Mouse (Mus musculus) kidney, embryonic 16.5 days (tissue): ENCODE measurements around the gene Gm20441. TPM values are rescaled to one million over a fixed set of nuclear protein-coding genes. Genes with fewer than 3 reads are reported as not detected.

ENCODE experiments used
- ATAC-seq: fragments of 200-750 bp; cut with Nextera tagmentation; 2 replicates; pipeline ENCODE4 v1.8.0; 2017; ENCODE audit warnings: moderate TSS enrichment; ENCODE audit not compliant: low FRiP score, low TSS enrichment
- H3K27ac ChIP-seq: fragments of 300-500 bp; sonication (generic); 2 replicates; pipeline ENCODE4 v1.5.1; 2014; ENCODE audit warnings: low read length
- H3K27me3 ChIP-seq: fragments of 300-500 bp; sonication (generic); 2 replicates; pipeline ENCODE4 v1.6.1; 2014; ENCODE audit warnings: low read length, control low read depth, mixed read lengths; ENCODE audit not compliant: insufficient read depth
- H3K36me3 ChIP-seq: fragments of 300-500 bp; sonication (generic); 2 replicates; pipeline ENCODE4 v1.6.1; 2014; ENCODE audit warnings: low read length, control low read depth, mixed read lengths; ENCODE audit not compliant: insufficient read depth
- H3K4me1 ChIP-seq: fragments of 300-500 bp; sonication (generic); 2 replicates; pipeline ENCODE4 v1.6.1; 2014; ENCODE audit warnings: low read length, control low read depth, mixed read lengths; ENCODE audit not compliant: insufficient read depth
- H3K4me2 ChIP-seq: fragments of 300-500 bp; sonication (generic); replicated peaks from 2 replicates; pipeline ENCODE4 v1.6.1; 2014; ENCODE audit warnings: low read depth, low read length
- H3K4me3 ChIP-seq: fragments of 300-500 bp; sonication (generic); 2 replicates; pipeline ENCODE4 v1.5.1; 2014; ENCODE audit warnings: mild to moderate bottlenecking, low read length
- H3K9ac ChIP-seq: fragments of 300-500 bp; sonication (generic); replicated peaks from 2 replicates; pipeline ENCODE4 v1.6.1; 2014; ENCODE audit warnings: low read length
- H3K9me3 ChIP-seq: fragments of 300-500 bp; sonication (generic); 2 replicates; pipeline ENCODE4 v1.6.1; 2016; ENCODE audit warnings: low read length, control low read depth
- WGBS: fragments of 180-500 bp; shearing (Covaris S2); extraction: QIAGEN DNeasy Blood & Tissue Kit; methylation state at CpG from one replicate; pipeline ENCODE4 v1.1.7; 2014; 5-methylcytosine and 5-hydroxymethylcytosine counted together
- polyA plus RNA-seq: library from polyadenylated mRNA; unstranded; fragments of >200 nt; fragmentation: Nextera tagmentation; extraction: Ambion mirVana; gene quantifications from 2 replicates; pipeline ENCODE4 v1.2.1, GENCODE M21; 2015

Gene Gm20441
- polyA plus RNA-seq, 1 experiment from 2014 or later = 0.59 TPM

DNA sequence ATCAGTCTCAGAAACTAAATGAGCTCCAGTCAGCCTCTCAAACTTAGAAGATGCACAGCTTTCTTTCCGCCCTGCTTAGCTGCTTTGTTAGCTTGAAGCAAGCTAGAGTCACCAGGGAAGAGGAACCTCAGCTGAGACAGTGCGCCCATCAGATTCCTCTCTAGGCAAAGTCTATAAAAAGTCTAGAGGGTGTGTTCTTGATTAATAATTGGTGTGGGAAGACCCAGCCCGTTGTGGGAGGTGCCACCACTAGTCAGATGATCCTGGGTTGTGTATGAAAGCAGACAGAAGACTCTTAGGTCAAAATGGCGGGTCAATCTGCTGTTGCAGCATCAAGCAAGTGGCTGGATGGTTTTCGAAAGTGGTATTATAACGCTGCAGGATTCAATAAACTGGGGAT, 13.9 kb downstream of the Gm20441 start:
- Histone ChIP-seq H3K9me3 (no peaks in the 10 kb centered on the region), H3K4me1 (peaks cover 14% of the 10 kb centered on the region; the same call in 1 of the 2 replicates), H3K4me3 (no peak overlapping the region), H3K9ac (no peak overlapping the region), H3K36me3 (no peaks in the 10 kb centered on the region), H3K27me3 (no peaks in the 10 kb centered on the region), H3K27ac (no peak overlapping the region), H3K4me2 (no peak overlapping the region)
- no peak for ATAC-seq
- WGBS = 87% methylated on average over 6 of the region's 6 CpGs

DNA sequence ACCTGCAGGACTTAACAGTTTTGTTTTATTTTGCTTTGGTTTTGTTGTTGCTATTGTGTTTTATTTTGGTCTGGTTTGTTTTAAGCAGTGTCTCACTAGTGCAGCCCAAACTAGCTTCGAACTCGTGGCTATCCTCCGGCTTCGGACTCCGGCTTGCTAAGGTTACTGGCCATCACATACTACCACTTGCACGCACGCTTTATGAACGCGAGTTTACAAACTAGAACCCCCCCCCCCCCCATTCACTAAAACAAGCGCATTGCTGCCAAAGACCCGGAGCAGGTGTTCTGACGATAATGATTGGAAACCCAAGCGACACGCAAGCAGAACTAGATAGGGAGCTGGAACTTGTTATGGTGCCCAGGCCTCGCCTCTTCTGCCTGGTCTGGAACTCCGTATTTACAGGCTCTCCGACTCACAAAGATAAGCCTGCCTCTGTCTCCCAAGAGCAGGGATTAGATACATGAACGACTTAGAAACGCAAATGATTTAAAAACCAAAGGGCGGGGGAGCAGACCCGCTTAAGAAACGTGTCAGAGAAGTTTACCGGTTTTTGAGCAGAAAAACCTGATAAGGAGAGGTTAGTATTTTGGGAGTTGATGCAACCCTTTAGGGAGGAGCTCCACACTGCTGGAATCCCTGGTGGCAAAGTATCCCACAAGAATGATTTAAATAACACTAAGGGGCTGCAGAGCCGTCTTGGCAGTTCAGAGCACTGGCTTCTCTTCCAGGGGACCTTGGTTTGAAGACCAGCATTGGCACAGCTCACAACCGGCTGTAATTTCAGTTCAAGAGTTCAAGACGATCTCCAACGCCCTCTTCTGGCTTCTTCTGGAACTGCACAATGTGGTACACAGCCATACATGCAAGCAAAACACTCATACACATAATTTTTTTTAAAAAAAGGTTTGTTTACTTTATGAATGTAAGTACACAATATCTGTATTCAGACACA, 16.0 kb downstream of the Gm20441 start:
- H3K27ac ChIP-seq = peak overlapping the region; percentile 65
- peak overlapping the region; percentile 83 for H3K4me3 ChIP-seq
- H3K27me3 ChIP-seq = no peaks in the 10 kb centered on the region
- H3K36me3 ChIP-seq = 0 out of 2 replicates have a peak, but pooled peaks cover 2% of the 10 kb centered on the region
- peak overlapping the region; percentile 79 for H3K9ac ChIP-seq
- no peaks in the 10 kb centered on the region for H3K9me3 ChIP-seq
- peaks cover 14% of the 10 kb centered on the region; the same call in 1 of the 2 replicates for H3K4me1 ChIP-seq
- WGBS = under 1% methylated on average over 27 of the region's 27 CpGs
- H3K4me2 ChIP-seq = peak overlapping the region; percentile 65
- no peak for ATAC-seq

DNA sequence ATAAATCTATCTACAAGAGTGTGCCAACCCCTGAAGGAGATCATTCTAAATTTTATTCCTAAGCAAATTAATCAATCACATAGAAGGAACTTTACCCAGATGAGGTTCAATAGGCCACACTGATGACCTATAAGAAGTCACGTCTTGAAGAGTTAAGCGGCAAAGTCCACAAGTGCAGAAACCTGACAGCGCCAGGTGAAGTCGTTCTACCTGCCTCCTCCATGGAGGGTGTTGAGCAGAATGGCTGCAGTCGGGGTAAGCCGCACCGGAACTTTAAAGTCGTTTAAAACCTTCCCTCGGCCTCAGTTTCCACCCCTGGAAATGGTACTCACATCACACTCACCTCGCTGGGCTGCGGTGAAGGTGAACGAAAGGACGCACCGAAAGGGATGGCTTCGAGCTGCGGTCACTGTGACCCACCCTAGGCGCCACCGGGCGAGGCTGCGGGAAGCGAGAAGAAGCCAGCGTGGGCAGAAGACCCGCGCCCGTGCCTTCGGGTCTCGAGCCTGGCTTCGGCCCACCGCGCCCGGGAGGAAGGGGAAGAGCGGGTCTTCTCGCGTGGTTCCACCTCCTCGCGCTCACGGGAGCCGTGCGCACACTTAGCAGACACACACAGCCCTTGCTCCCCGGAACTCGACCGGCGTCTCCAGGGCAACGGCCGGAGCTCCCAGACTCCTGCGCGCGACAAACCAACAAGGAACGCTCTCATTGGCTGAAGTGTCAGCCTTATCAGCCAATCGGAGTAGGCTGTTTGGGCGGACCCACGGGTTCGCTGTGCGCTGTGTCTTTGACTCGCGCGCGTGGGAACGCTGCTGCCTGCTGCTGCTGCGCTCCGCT, 16.9 kb downstream of the Gm20441 start, which contains the start of gene Cabin1:
Cabin1 (minus strand) TSS at position 660 of the 837 bp plus-strand sequence.
- no peaks in the 10 kb centered on the region for H3K27me3 ChIP-seq
- H3K9ac ChIP-seq = peak within 1 kb of the TSS; percentile 79
- WGBS = under 1% methylated on average over 57 of the region's 61 CpGs
- peak within 1 kb of the TSS; percentile 83 for H3K4me3 ChIP-seq
- ATAC-seq = peak; percentile 99
- peaks cover 14% of the 10 kb centered on the region; the same call in 1 of the 2 replicates for H3K4me1 ChIP-seq
- H3K36me3 ChIP-seq = 0 out of 2 replicates have a peak, but pooled peaks cover 2% of the 10 kb centered on the region
- H3K4me2 ChIP-seq = peak within 1 kb of the TSS; percentile 78
- no peaks in the 10 kb centered on the region for H3K9me3 ChIP-seq
- H3K27ac ChIP-seq = peak within 1 kb of the TSS; percentile 65

DNA sequence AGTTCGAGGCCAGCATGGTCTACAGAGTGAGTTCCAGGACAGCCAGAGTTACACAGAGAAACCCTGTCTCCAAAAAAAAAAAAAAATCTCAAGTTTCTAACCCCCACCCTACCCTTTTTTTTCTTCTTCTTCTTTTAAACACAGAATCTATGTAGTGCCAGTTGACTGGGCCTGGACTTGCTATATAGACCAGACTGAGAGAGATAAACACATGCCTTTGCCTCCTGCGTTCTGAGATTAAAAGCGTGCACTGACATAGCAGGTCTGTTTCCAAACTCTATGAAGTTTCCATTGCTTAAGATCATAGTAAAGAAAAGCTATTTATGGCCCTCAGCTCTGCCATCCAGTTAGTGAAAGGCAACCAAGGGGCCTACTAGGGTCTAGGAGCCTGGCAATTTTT, 18.3 kb downstream of the Gm20441 start:
- WGBS = 96% methylated on average over 3 of the region's 3 CpGs
- H3K4me2 ChIP-seq = no peak overlapping the region
- H3K4me1 ChIP-seq = peaks cover 14% of the 10 kb centered on the region; the same call in 1 of the 2 replicates
- H3K9ac ChIP-seq = 0 out of 2 replicates have a peak overlapping the region, but pooled peaks have one; percentile 16
- no peak overlapping the region for H3K27ac ChIP-seq
- no peaks in the 10 kb centered on the region for H3K9me3 ChIP-seq
- no peak overlapping the region for H3K4me3 ChIP-seq
- peaks cover 9% of the 10 kb centered on the region; the same call in 1 of the 2 replicates for H3K36me3 ChIP-seq
- no peak for ATAC-seq
- H3K27me3 ChIP-seq = no peaks in the 10 kb centered on the region

DNA sequence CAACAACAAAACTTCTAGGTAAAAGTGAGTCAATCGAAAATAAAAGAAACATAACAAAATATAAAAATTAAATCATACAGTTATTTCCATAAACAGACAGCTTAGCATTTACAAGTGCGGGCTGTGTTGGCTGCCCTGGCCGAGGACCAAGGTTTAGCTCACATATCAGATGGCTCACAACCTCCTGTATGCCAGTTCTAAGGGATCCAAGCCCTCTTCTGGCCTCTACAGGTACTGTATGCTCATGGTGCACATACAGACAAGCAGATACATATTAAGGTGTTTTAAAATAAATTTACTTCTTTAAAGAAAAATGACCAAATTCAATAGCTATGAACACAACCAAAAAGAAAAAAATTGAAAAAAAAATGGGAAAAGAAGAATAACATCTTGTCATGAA, 20.4 kb downstream of the Gm20441 start:
- H3K9ac ChIP-seq = no peak overlapping the region
- H3K4me2 ChIP-seq = no peak overlapping the region
- peaks cover 14% of the 10 kb centered on the region; the same call in 1 of the 2 replicates for H3K4me1 ChIP-seq
- peaks cover 13% of the 10 kb centered on the region; the same call in 1 of the 2 replicates for H3K36me3 ChIP-seq
- H3K27ac ChIP-seq = no peak overlapping the region
- H3K4me3 ChIP-seq = no peak overlapping the region
- 98% methylated on average over 3 of the region's 3 CpGs for WGBS
- H3K27me3 ChIP-seq = no peaks in the 10 kb centered on the region
- no peak for ATAC-seq
- H3K9me3 ChIP-seq = no peaks in the 10 kb centered on the region

DNA sequence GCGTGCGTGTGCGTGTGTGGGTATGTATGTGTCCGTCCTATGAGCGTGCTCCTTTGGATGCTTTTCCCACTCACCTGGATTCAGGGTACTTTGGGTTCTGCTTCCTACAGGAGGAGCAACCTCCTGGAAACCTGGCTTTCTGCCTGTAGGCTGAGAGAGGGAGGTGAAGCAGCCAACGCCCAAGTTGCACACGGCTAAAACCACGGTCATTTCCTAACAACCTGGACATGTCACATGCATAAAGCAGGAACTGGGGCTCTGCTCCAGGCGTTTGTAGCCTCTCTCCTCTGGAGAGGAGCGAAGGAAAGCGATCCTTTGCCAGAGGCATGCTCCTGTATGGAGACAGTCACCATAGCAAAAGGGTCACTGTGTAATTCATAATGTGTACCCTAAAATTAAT, 24.0 kb downstream of the Gm20441 start:
- Histone ChIP-seq H3K27ac (no peak overlapping the region), H3K4me2 (no peak overlapping the region), H3K27me3 (no peaks in the 10 kb centered on the region), H3K36me3 (peaks cover 40% of the 10 kb centered on the region), H3K9me3 (no peaks in the 10 kb centered on the region), H3K4me1 (no peaks in the 10 kb centered on the region), H3K4me3 (no peak overlapping the region), H3K9ac (no peak overlapping the region)
- 90% methylated on average over 11 of the region's 11 CpGs for WGBS
- no peak for ATAC-seq

DNA sequence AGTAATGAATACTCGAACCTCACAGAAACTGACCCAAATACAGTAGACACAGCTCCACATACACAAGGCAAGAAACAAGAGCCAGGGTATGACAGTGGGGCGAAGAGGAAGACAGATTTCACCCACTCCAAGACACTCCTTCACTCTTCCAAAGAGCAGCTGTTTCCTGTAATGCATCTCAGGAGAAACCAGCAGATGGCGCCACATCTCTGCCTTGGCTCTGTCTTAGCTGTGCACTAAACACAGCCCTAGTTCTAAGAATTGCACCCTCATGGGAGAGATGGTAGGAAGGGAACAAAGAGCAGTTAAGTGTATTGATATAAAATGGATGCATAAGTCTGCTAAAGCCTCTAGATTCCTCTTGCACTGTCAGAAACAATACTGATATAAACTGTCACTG, 36.7 kb downstream of the Gm20441 start:
- Histone ChIP-seq H3K4me1 (no peaks in the 10 kb centered on the region), H3K4me3 (no peak overlapping the region), H3K27ac (no peak overlapping the region), H3K36me3 (peaks cover 59% of the 10 kb centered on the region), H3K4me2 (no peak overlapping the region), H3K27me3 (no peaks in the 10 kb centered on the region), H3K9ac (no peak overlapping the region), H3K9me3 (no peaks in the 10 kb centered on the region)
- 41% methylated on average over 3 of the region's 3 CpGs for WGBS
- peak; percentile 88 for ATAC-seq

DNA sequence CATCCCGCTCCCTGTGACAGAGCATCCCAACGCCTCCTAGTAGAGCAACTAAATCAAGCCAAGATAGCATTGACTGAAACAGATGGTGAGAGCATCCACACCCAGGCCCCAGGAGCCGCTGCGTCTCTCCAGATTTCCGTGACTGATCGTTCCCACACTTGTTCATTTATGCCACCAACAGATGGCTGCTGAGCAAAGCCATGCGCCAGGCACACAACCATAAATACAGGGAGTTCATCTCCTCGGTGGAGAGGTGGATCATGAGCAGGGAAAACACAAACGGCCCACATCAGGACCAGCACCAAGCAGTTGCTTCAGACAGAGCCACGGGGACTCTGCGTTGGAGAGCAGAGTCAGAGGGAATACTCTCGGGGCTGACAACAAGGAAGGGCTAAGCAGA, 37.4 kb downstream of the Gm20441 start:
- H3K36me3 ChIP-seq = peaks cover 61% of the 10 kb centered on the region
- no peaks in the 10 kb centered on the region for H3K4me1 ChIP-seq
- H3K27me3 ChIP-seq = no peaks in the 10 kb centered on the region
- no peaks in the 10 kb centered on the region for H3K9me3 ChIP-seq
- ATAC-seq = no peak
- H3K9ac ChIP-seq = no peak overlapping the region
- H3K27ac ChIP-seq = no peak overlapping the region
- no peak overlapping the region for H3K4me2 ChIP-seq
- H3K4me3 ChIP-seq = no peak overlapping the region
- 93% methylated on average over 12 of the region's 12 CpGs for WGBS

DNA sequence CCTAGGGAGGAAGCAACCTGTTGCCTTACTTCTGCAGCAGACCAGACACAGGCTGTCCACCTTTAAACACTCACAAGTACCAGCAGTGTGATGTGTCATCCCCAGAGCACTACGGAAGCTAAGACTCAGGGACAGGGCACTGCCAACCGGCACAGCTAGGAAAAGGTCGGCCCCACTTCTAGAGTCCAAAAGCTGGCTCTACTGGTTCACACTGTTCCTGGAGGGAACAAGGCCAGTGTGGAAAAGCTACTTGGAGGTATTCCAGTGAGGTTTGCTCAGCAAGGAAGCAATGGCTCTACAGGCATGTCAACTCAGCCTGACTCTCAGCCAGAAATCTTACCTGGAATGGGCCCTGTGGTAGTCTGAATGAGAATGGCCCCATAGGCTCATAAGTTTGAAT, 39.9 kb downstream of the Gm20441 start:
- H3K4me1 ChIP-seq = no peaks in the 10 kb centered on the region
- 94% methylated on average over 3 of the region's 3 CpGs for WGBS

More for the DNA sequence above, 39.9 kb downstream of the Gm20441 start:
- ATAC-seq = no peak
- H3K9ac ChIP-seq = no peak overlapping the region
- no peak overlapping the region for H3K27ac ChIP-seq
- no peak overlapping the region for H3K4me3 ChIP-seq
- H3K9me3 ChIP-seq = no peaks in the 10 kb centered on the region
- H3K4me2 ChIP-seq = no peak overlapping the region
- H3K36me3 ChIP-seq = peaks cover 47% of the 10 kb centered on the region
- H3K27me3 ChIP-seq = no peaks in the 10 kb centered on the region
